Mouse (Mus musculus): ENCODE results near the gene Rgl1. TPM values are rescaled to one million over a fixed set of nuclear protein-coding genes. Genes with fewer than 3 reads are reported as not detected.
A peak's percentile ranks its signal among the peaks of the same experiment; 100 is the strongest.
"Not testable (repeated sequence)": the region's sequence is repeated elsewhere in the genome, so short reads cannot be mapped to it uniquely, and the experiment has no call there.

The Rgl1 gene
- polyA plus RNA-seq, 1 experiment from 2014 or later, result 23.6 TPM

DNA sequence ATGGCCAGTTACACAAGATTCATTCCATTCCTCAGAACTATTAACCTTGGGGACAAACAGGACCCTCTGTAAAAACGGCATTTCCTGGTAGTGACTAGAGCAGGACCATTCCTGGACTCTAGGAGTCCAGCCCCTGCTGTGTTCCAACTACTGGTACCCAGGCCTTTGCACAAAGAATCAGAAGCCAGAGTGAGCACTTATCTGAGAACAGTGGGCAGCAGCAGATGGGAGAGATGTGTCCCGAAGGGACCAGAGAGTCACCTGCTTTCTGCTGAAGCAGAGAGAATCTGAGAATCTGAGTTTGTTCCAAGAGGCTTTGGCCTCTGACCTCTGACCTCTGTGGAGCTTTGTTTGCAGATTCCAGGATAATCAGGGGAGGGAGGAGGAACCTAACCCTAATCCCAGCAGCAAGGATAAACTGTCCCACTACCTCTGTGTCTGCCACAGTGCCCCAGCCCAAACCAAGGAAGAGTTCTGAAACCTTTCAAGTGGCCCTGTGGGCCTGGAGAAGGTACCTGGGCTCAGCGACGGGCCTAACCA is 22.0 kb upstream of the Rgl1 start:
- Histone ChIP-seq H3K27ac (ENCODE audit: low read length) (no peak overlapping the region), H3K4me1 (replicated peaks; ENCODE audit: control insufficient read depth, insufficient read depth, low read length) (peaks cover 7% of the 10 kb centered on the region; the same call in 1 of the 2 replicates), H3K9me3 (ENCODE audit: control insufficient read depth, low read length) (no peaks in the 10 kb centered on the region), H3K4me3 (replicated peaks; ENCODE audit: low read length) (no peak overlapping the region), H3K27me3 (replicated peaks; ENCODE audit: control insufficient read depth, insufficient read depth, low read length) (no peaks in the 10 kb centered on the region), H3K9ac (replicated peaks; ENCODE audit: low read depth, low read length) (no peak overlapping the region), H3K36me3 (ENCODE audit: control insufficient read depth, insufficient read depth) (no peaks in the 10 kb centered on the region), H3K4me2 (ENCODE audit: low read length) (no peak overlapping the region)
- 20% methylated on average over 4 of the region's 4 CpGs for WGBS
- no peak for ATAC-seq

DNA sequence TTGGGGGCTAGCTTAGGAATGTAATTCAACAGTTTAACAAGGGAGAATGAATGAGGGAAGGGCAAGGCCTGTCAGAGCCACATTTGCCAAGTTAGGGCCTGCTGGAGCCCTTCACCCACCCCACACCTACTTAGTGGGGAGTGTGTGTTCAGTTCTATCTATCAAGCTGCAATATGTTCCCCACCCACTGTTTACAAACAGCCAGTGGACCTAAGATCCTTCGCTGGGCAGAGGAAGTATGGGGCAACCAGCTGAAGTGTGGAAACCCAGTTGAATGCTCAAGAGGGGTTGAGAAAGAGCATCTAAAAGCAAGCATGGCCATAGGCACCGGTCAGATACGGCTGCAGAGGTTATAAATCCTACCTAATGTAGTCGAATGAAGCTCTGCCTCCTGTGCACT is 20.8 kb upstream of the Rgl1 start:
- H3K27ac ChIP-seq (ENCODE audit: low read length), result no peak overlapping the region
- WGBS, result 93% methylated on average over 4 of the region's 4 CpGs
- no peak overlapping the region for H3K4me3 ChIP-seq (replicated peaks; ENCODE audit: low read length)
- ATAC-seq, result no peak
- no peaks in the 10 kb centered on the region for H3K4me1 ChIP-seq (replicated peaks; ENCODE audit: control insufficient read depth, insufficient read depth, low read length)
- H3K27me3 ChIP-seq (replicated peaks; ENCODE audit: control insufficient read depth, insufficient read depth, low read length), result no peaks in the 10 kb centered on the region
- no peaks in the 10 kb centered on the region for H3K36me3 ChIP-seq (ENCODE audit: control insufficient read depth, insufficient read depth)
- H3K9me3 ChIP-seq (ENCODE audit: control insufficient read depth, low read length), result no peaks in the 10 kb centered on the region
- H3K9ac ChIP-seq (replicated peaks; ENCODE audit: low read depth, low read length), result no peak overlapping the region
- no peak overlapping the region for H3K4me2 ChIP-seq (ENCODE audit: low read length)

DNA sequence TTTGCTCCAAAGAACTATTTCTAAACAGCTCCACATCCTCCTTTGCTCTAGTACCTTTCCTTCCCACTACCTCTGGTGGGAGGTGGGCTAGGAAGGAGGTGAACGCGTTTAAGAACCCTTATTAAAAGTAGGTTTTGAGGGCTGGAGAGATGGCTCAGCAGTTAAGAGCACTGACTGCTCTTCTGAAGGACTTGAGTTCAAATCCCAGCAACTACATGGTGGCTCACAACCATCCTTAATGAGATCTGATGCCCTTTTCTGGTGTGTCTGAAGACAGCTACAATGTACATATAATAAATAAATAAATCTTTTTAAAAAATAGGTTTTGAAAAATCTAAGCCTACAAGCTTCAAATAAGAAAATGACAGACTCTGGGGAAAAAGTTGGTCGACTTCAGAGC is 19.3 kb upstream of the Rgl1 start:
- 93% methylated on average over 3 of the region's 3 CpGs for WGBS
- H3K4me2 ChIP-seq (ENCODE audit: low read length); H3K4me1 ChIP-seq (replicated peaks; ENCODE audit: control insufficient read depth, insufficient read depth, low read length); ATAC-seq; H3K27ac ChIP-seq (ENCODE audit: low read length); H3K9ac ChIP-seq (replicated peaks; ENCODE audit: low read depth, low read length); H3K36me3 ChIP-seq (ENCODE audit: control insufficient read depth, insufficient read depth); H3K9me3 ChIP-seq (ENCODE audit: control insufficient read depth, low read length); H3K4me3 ChIP-seq (replicated peaks; ENCODE audit: low read length); H3K27me3 ChIP-seq (replicated peaks; ENCODE audit: control insufficient read depth, insufficient read depth, low read length): not testable (repeated sequence)

DNA sequence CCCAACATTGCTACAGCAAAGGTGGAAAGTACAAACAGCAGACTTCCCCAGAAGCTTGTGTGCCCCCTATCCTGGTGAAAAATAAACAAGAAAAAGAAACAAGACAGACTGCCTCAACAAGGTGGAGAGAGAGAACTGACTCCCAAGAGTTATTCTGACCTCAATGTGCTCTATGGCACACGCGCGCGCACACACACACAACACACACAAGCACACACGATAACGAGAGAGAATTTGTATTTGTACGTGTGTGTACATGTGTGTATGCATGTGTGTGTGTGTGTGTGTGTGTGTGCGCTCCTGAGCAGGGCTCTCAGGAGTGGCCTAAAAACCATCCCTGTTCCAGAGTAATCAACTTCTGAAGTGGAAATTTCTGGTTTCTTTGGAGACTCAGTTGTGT is 18.5 kb upstream of the Rgl1 start:
- WGBS, result 97% methylated on average over 8 of the region's 8 CpGs
- Histone ChIP-seq H3K27me3 (replicated peaks; ENCODE audit: control insufficient read depth, insufficient read depth, low read length) (no peaks in the 10 kb centered on the region), H3K4me1 (replicated peaks; ENCODE audit: control insufficient read depth, insufficient read depth, low read length) (no peaks in the 10 kb centered on the region), H3K4me3 (replicated peaks; ENCODE audit: low read length) (no peak overlapping the region), H3K9me3 (ENCODE audit: control insufficient read depth, low read length) (no peaks in the 10 kb centered on the region), H3K36me3 (ENCODE audit: control insufficient read depth, insufficient read depth) (no peaks in the 10 kb centered on the region), H3K9ac (replicated peaks; ENCODE audit: low read depth, low read length) (no peak overlapping the region), H3K27ac (ENCODE audit: low read length) (no peak overlapping the region), H3K4me2 (ENCODE audit: low read length) (no peak overlapping the region)
- ATAC-seq, result no peak

DNA sequence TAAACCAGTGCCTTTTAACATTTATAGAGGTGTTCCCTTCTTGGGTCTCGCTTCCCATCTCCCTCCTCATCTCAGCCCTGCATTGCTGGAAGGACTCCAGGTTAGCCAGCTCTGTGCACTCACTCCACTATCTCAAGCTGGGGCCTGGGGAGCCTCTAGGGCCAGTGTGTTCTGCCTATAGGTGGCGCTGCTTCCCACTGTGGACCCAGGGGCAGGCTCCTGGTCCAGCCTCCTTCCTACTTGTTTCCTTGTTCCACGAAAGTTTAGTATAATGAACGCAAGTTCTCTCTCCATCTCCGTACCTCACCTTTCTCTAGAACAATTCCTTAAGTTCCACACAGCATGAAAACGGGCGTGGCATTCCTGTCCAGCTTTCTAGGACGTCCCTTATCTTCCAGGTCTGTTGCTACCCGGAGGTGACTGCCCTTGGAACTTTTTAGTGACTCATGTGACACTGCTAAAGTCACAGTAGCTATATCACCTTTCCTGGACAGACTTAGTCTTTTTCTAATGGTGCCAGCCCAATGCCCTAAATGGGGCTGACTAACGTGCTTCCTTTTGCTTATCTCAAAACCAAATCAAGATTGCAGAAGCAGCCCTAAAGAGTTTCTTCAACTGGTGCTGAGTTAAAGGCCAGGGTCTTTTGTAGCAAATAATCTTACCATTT is 13.1 kb upstream of the Rgl1 start:
- Histone ChIP-seq H3K9me3 (ENCODE audit: control insufficient read depth, low read length) (no peaks in the 10 kb centered on the region), H3K27me3 (replicated peaks; ENCODE audit: control insufficient read depth, insufficient read depth, low read length) (no peaks in the 10 kb centered on the region), H3K4me1 (replicated peaks; ENCODE audit: control insufficient read depth, insufficient read depth, low read length) (no peaks in the 10 kb centered on the region), H3K4me3 (replicated peaks; ENCODE audit: low read length) (no peak overlapping the region), H3K36me3 (ENCODE audit: control insufficient read depth, insufficient read depth) (peaks cover 7% of the 10 kb centered on the region), H3K4me2 (ENCODE audit: low read length) (no peak overlapping the region), H3K9ac (replicated peaks; ENCODE audit: low read depth, low read length) (no peak overlapping the region), H3K27ac (ENCODE audit: low read length) (no peak overlapping the region)
- peak; percentile 61; the same call in 1 of the 2 replicates for ATAC-seq
- WGBS, result 33% methylated on average over 10 of the region's 10 CpGs

DNA sequence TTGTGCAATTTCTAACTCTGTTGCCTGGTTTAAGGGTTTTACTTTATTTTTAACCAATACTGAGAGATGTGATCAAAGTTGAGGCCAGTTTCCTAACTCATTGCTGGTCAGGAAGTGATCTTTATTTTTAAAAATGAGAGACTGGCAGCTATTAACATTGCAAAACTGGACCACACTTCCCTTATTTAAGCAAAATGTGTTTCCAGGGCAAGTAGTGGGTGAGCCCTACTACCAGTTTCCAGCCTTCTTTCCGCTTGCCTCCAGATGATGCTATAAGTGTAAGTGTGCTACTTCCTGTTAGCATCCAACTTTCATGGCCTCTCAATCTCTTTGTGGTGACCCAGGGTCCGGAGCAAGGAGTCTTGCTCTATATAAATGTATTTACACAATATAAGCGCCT is 8.4 kb upstream of the Rgl1 start:
- H3K4me3 ChIP-seq (replicated peaks; ENCODE audit: low read length); H3K4me2 ChIP-seq (ENCODE audit: low read length); H3K9ac ChIP-seq (replicated peaks; ENCODE audit: low read depth, low read length); H3K27me3 ChIP-seq (replicated peaks; ENCODE audit: control insufficient read depth, insufficient read depth, low read length); H3K9me3 ChIP-seq (ENCODE audit: control insufficient read depth, low read length); ATAC-seq; H3K4me1 ChIP-seq (replicated peaks; ENCODE audit: control insufficient read depth, insufficient read depth, low read length); H3K27ac ChIP-seq (ENCODE audit: low read length): not testable (repeated sequence)
- 98% methylated on average over 3 of the region's 3 CpGs for WGBS
- H3K36me3 ChIP-seq (ENCODE audit: control insufficient read depth, insufficient read depth), result peaks cover 22% of the 10 kb centered on the region

DNA sequence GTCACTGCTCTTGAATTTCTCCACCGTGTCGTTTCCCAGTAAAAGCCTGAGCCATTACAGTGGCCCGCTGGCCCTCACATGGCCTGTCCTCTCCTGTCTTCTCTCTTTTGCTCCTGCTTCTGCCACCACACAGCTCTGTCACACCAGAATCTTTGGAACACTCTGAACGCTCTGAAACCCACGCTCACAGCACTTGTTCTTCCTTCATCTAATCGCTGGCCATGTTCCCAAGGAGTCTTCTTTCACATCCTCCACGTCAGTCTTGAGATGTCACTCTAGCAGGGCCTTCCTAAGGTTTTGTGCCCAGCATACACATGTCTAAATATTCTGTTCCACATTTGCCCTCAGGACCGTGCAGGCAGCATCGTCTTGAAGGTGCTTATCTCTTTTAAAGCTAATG is 4.9 kb upstream of the Rgl1 start:
- no peak for ATAC-seq
- Histone ChIP-seq H3K4me3 (replicated peaks; ENCODE audit: low read length) (no peak overlapping the region), H3K9me3 (ENCODE audit: control insufficient read depth, low read length) (no peaks in the 10 kb centered on the region), H3K27me3 (replicated peaks; ENCODE audit: control insufficient read depth, insufficient read depth, low read length) (no peaks in the 10 kb centered on the region), H3K4me2 (ENCODE audit: low read length) (no peak overlapping the region), H3K4me1 (replicated peaks; ENCODE audit: control insufficient read depth, insufficient read depth, low read length) (peaks cover 10% of the 10 kb centered on the region), H3K36me3 (ENCODE audit: control insufficient read depth, insufficient read depth) (peaks cover 23% of the 10 kb centered on the region), H3K27ac (ENCODE audit: low read length) (no peak overlapping the region), H3K9ac (replicated peaks; ENCODE audit: low read depth, low read length) (no peak overlapping the region)
- 86% methylated on average over 9 of the region's 9 CpGs for WGBS

DNA sequence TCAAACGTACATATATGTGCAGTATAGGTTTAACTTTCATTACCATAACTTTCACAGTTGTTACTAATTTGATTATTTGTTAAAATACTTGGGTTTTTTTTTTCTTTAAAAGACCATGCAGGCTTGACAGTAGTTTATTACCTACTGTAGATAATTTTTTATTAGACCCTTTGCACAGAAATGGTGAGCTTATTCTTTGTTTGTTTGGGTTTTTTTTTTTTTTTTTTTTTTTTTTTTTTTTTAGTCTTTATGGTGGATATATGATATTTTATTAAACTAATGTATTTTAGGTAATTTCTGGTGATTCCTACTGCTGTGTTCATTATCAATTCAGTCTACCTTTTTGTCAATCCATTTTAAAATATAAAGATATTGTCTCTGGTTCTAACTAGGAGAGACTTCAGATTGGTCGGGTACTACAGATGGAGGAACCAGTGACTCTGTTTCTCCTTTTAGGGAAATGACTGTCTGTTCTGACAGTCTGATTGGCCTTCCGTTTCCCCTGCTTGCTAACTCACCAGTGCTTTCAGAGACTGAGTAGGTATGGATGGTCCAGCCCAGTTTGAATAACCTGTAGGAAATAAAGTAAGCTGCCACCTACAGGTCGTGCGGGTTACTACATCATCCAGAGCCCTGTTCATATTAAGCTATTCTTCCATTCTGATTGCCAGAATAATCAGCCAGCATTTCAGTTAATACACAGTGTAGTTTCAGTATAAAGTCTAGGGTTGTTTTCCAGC is 1.8 kb upstream of the Rgl1 start:
- no peaks in the 10 kb centered on the region for H3K27me3 ChIP-seq (replicated peaks; ENCODE audit: control insufficient read depth, insufficient read depth, low read length)
- peak overlapping the region; percentile 32 for H3K4me3 ChIP-seq (replicated peaks; ENCODE audit: low read length)
- peaks cover 13% of the 10 kb centered on the region for H3K36me3 ChIP-seq (ENCODE audit: control insufficient read depth, insufficient read depth)
- ATAC-seq, result peak; percentile 9; the same call in 1 of the 2 replicates
- no peaks in the 10 kb centered on the region for H3K9me3 ChIP-seq (ENCODE audit: control insufficient read depth, low read length)
- H3K4me2 ChIP-seq (ENCODE audit: low read length), result peak overlapping the region; percentile 53
- WGBS, result 6% methylated on average over 5 of the region's 5 CpGs
- no peak overlapping the region for H3K27ac ChIP-seq (ENCODE audit: low read length)
- no peak overlapping the region for H3K9ac ChIP-seq (replicated peaks; ENCODE audit: low read depth, low read length)
- peaks cover 10% of the 10 kb centered on the region for H3K4me1 ChIP-seq (replicated peaks; ENCODE audit: control insufficient read depth, insufficient read depth, low read length)

DNA sequence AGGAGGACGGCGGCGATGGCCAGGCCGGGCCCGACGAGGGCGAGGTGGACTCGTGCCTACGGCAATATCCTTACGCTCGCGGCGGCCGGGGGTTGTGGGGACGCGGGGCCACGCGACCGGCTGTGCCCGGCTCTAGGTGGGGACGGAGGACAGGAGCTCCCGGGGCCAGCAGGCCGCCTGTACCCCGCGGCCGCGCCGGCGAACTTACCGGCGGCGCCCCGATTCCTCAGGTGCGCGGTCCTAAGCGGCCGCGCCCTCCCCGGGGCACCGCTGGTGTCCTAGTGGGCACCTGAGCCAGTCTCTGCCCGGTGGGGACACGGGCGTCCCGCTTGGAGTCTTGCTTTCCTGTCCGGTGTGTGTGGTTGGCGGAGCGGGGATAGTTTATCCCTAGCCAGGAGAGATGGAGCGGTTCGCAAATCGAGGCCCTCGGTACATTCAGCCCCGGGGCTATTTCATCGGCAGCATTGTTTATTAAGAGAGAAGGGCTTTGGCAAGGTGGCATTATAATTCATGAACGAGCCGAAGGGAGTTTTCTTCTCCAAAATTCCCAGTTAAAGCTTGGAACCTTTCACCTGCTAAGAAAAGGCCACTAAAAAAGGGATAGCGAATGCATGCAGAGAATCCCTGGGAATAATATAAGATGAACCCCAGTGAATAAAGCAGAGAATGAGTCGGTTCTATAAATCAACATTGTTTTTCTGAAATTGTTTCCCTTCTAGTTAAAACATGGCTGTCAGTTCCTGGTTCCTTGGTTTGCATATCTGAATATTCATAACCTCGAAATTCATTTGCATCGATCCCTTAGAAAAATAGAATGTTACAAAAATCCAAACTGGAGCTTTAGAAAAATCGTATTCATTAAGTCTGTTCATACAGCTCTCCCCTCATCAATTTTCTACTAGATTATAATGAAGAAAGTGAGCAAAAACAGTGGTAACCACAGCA is 925 bp upstream of the Rgl1 start:
- Histone ChIP-seq H3K9ac (replicated peaks; ENCODE audit: low read depth, low read length) (peak overlapping the region; percentile 97), H3K9me3 (ENCODE audit: control insufficient read depth, low read length) (no peaks in the 10 kb centered on the region), H3K4me1 (replicated peaks; ENCODE audit: control insufficient read depth, insufficient read depth, low read length) (peaks cover 10% of the 10 kb centered on the region), H3K4me2 (ENCODE audit: low read length) (peak overlapping the region; percentile 48), H3K36me3 (ENCODE audit: control insufficient read depth, insufficient read depth) (peaks cover 5% of the 10 kb centered on the region; the same call in 1 of the 2 replicates), H3K27ac (ENCODE audit: low read length) (peak overlapping the region; percentile 88), H3K4me3 (replicated peaks; ENCODE audit: low read length) (peak overlapping the region; percentile 88), H3K27me3 (replicated peaks; ENCODE audit: control insufficient read depth, insufficient read depth, low read length) (no peaks in the 10 kb centered on the region)
- ATAC-seq, result peak; percentile 51
- WGBS, result under 1% methylated on average over 58 of the region's 60 CpGs

All from forebrain, embryonic 16.5 days (tissue).